Mouse (Mus musculus): ENCODE measurements around the gene Il21r. TPM values are rescaled to one million over a fixed set of nuclear protein-coding genes. Genes with fewer than 3 reads are reported as not detected.

The Il21r gene
- polyA plus RNA-seq, 1 experiment = 6.4 TPM

DNA sequence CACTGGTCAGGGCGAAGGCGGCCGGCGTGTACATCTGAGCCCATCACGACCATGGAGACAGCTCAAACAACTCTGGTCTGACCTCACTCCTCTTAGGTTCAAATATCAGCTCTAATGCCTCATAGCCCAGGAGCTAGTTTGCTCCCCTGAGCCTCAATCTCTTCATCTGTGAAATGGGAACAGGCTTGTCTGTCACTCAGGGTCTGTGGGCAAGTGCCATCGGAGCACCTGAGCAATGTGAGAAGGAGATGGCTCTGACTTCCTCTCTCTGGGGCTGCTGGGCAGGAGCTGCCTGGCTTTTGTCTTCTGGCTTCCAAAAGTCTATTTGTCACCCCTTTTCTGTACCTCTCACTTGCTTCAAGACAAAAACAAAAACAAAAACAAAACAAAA is 2.0 kb upstream of the Il21r start:
- Histone ChIP-seq H3K4me3 (ENCODE audit: insufficient read depth, low read depth, low read length) (no peak overlapping the region), H3K4me1 (ENCODE audit: control insufficient read depth, insufficient read depth, low read length) (no peaks in the 10 kb centered on the region), H3K36me3 (ENCODE audit: control insufficient read depth, insufficient read depth, low read length) (no peaks in the 10 kb centered on the region), H3K27ac (ENCODE audit: insufficient read depth, low read depth, low read length) (no peak overlapping the region), H3K27me3 (replicated peaks; ENCODE audit: control insufficient read depth, insufficient read depth, low read length) (no peaks in the 10 kb centered on the region)
- WGBS = 59% methylated on average over 6 of the region's 6 CpGs
- TF ChIP-seq POLR2A (IDR thresholded peaks at IDR 0.05; ENCODE audit: low read depth, low read length) (no peak), CTCF (conservative IDR thresholded peaks at IDR 0.05; ENCODE audit: insufficient read depth, insufficient read length, low read depth, low read length) (no peak)
- no peak for DNase-seq

GRCm38 (mm10) chr7:125601821-125602448 is 1.3 kb upstream of the Il21r start:
- no peaks in the 10 kb centered on the region for H3K27me3 ChIP-seq (replicated peaks; ENCODE audit: control insufficient read depth, insufficient read depth, low read length)
- no peak for DNase-seq
- H3K36me3 ChIP-seq (ENCODE audit: control insufficient read depth, insufficient read depth, low read length) = no peaks in the 10 kb centered on the region
- WGBS = 56% methylated on average over 11 of the region's 11 CpGs
- H3K4me1 ChIP-seq (ENCODE audit: control insufficient read depth, insufficient read depth, low read length) = no peaks in the 10 kb centered on the region
- no peak overlapping the region for H3K27ac ChIP-seq (ENCODE audit: insufficient read depth, low read depth, low read length)
- H3K4me3 ChIP-seq (ENCODE audit: insufficient read depth, low read depth, low read length) = no peak overlapping the region
- TF ChIP-seq CTCF (conservative IDR thresholded peaks at IDR 0.05; ENCODE audit: insufficient read depth, insufficient read length, low read depth, low read length) = no peak
- TF ChIP-seq POLR2A (IDR thresholded peaks at IDR 0.05; ENCODE audit: low read depth, low read length) = no peak

GRCm38 (mm10) chr7:125604362-125605319 is 1.4 kb downstream of the Il21r start:
- Histone ChIP-seq H3K4me1 (ENCODE audit: control insufficient read depth, insufficient read depth, low read length) (no peaks in the 10 kb centered on the region), H3K27ac (ENCODE audit: insufficient read depth, low read depth, low read length) (no peak overlapping the region), H3K36me3 (ENCODE audit: control insufficient read depth, insufficient read depth, low read length) (no peaks in the 10 kb centered on the region), H3K27me3 (replicated peaks; ENCODE audit: control insufficient read depth, insufficient read depth, low read length) (no peaks in the 10 kb centered on the region), H3K4me3 (ENCODE audit: insufficient read depth, low read depth, low read length) (no peak overlapping the region)
- TF ChIP-seq CTCF (conservative IDR thresholded peaks at IDR 0.05; ENCODE audit: insufficient read depth, insufficient read length, low read depth, low read length) (no peak), POLR2A (IDR thresholded peaks at IDR 0.05; ENCODE audit: low read depth, low read length) (no peak)
- no peak for DNase-seq
- 78% methylated on average over 12 of the region's 12 CpGs for whole genome bisulfite sequencing

DNA sequence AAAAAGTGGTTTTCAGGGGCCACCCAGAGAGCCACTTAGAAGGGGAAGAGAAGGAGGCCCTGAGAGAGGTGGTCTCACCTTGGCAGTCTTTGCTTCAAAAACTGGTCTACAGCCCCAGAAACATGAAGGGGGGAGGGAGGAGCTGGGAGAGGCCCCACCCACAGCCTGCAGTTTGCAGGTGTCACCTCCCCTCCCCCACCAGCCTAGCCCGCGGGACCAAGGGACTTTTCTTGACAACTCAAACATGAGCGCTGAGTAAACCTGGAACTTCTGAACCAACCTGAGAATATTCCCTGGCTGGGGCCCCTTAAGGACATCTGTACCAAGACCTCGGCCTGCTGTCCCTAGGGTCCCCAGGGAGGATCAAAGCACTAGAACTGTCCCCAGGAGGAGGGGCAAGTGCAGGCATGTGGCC is 2.5 kb downstream of the Il21r start:
- no peak overlapping the region for H3K4me3 ChIP-seq (ENCODE audit: insufficient read depth, low read depth, low read length)
- WGBS = 63% methylated on average over 4 of the region's 4 CpGs

GRCm38 (mm10) chr7:125606265-125607164 is 3.3 kb downstream of the Il21r start:
- no peak for DNase-seq
- H3K27ac ChIP-seq (ENCODE audit: insufficient read depth, low read depth, low read length) = no peak overlapping the region
- H3K36me3 ChIP-seq (ENCODE audit: control insufficient read depth, insufficient read depth, low read length) = no peaks in the 10 kb centered on the region
- 87% methylated on average over 2 of the region's 2 CpGs for WGBS
- H3K27me3 ChIP-seq (replicated peaks; ENCODE audit: control insufficient read depth, insufficient read depth, low read length) = no peaks in the 10 kb centered on the region
- H3K4me3 ChIP-seq (ENCODE audit: insufficient read depth, low read depth, low read length) = no peak overlapping the region
- H3K4me1 ChIP-seq (ENCODE audit: control insufficient read depth, insufficient read depth, low read length) = no peaks in the 10 kb centered on the region
- no peak for TF ChIP-seq CTCF (conservative IDR thresholded peaks at IDR 0.05; ENCODE audit: insufficient read depth, insufficient read length, low read depth, low read length)
- no peak for TF ChIP-seq POLR2A (IDR thresholded peaks at IDR 0.05; ENCODE audit: low read depth, low read length)

More for the DNA sequence above, 2.5 kb downstream of the Il21r start:
- H3K36me3 ChIP-seq (ENCODE audit: control insufficient read depth, insufficient read depth, low read length) = no peaks in the 10 kb centered on the region
- DNase-seq = no peak
- no peaks in the 10 kb centered on the region for H3K27me3 ChIP-seq (replicated peaks; ENCODE audit: control insufficient read depth, insufficient read depth, low read length)
- no peaks in the 10 kb centered on the region for H3K4me1 ChIP-seq (ENCODE audit: control insufficient read depth, insufficient read depth, low read length)
- H3K27ac ChIP-seq (ENCODE audit: insufficient read depth, low read depth, low read length) = no peak overlapping the region
- TF ChIP-seq CTCF (conservative IDR thresholded peaks at IDR 0.05; ENCODE audit: insufficient read depth, insufficient read length, low read depth, low read length) = no peak
- no peak for TF ChIP-seq POLR2A (IDR thresholded peaks at IDR 0.05; ENCODE audit: low read depth, low read length)

DNA sequence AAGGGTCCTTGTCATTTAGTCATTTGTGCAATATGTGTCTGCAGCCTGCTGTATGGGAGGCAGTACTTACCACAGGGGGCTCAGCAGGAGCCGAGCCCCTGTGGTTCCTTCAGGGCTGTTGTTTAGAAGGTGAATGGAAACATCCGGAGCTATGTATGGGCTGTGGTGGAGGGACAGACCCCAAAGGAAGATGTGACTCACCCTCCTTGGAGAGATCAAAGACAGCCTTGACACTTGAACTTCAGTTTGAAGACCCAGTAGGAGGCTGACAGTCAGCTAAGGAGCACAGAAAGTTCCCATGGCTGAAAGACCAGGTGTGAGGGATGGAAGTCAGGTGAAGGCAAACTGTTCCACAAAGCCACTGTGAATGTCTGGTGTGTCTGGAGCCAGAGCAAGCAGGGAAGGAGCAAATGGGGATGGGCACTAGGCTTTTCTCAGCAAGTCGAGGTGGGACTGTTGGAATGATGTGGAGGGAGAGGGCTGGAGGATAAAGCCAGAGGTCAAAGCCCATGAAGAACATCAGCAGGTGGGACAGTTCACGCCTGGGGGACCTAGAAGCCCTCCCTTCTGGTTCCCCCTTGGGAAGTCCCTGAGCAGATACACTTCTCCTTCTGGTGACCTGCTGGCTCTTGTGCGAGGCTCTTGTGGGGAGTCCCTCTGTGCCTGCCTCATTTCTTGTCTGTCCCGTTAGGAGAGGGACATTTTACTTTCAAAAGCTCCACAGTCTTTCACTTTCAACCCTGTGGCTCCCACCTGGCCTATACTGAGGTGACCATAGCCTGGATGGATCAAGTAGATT is 4.4 kb downstream of the Il21r start:
- no peaks in the 10 kb centered on the region for H3K4me1 ChIP-seq (ENCODE audit: control insufficient read depth, insufficient read depth, low read length)
- no peaks in the 10 kb centered on the region for H3K36me3 ChIP-seq (ENCODE audit: control insufficient read depth, insufficient read depth, low read length)
- no peaks in the 10 kb centered on the region for H3K27me3 ChIP-seq (replicated peaks; ENCODE audit: control insufficient read depth, insufficient read depth, low read length)
- no peak overlapping the region for H3K27ac ChIP-seq (ENCODE audit: insufficient read depth, low read depth, low read length)
- H3K4me3 ChIP-seq (ENCODE audit: insufficient read depth, low read depth, low read length) = no peak overlapping the region
- WGBS = 55% methylated on average over 6 of the region's 6 CpGs
- TF ChIP-seq POLR2A (IDR thresholded peaks at IDR 0.05; ENCODE audit: low read depth, low read length) (no peak), CTCF (conservative IDR thresholded peaks at IDR 0.05; ENCODE audit: insufficient read depth, insufficient read length, low read depth, low read length) (no peak)
- DNase-seq = no peak
